Mouse (Mus musculus) G1E (cell line): ENCODE data around the gene Tcerg1l. TPM values are rescaled to one million over a fixed set of nuclear protein-coding genes. Genes with fewer than 3 reads are reported as not detected.

Source experiments
- ATAC-seq: 2 replicates; pipeline ENCODE4 v1.8.0; 2016; ENCODE audit warnings: mild to moderate bottlenecking; ENCODE audit not compliant: insufficient number of reproducible peaks, poor library complexity, low FRiP score, severe bottlenecking; ENCODE audit errors: extremely low read depth
- DNase-seq: peaks from one replicate; pipeline ENCODE4 v3.0.0; 2012; ENCODE audit warnings: low spot score
- H3K27me3 ChIP-seq: 2 replicates; pipeline ENCODE4 v1.6.1; 2012; ENCODE audit warnings: mild to moderate bottlenecking, low read length, inconsistent platforms; ENCODE audit not compliant: insufficient read depth
- H3K36me3 ChIP-seq: replicated peaks from 2 replicates; pipeline ENCODE3; 2012; ENCODE audit warnings: mild to moderate bottlenecking, inconsistent platforms
- H3K4me1 ChIP-seq: 2 replicates; pipeline ENCODE4 v1.6.1; 2012; ENCODE audit warnings: low read depth, low read length, inconsistent platforms, mixed read lengths; ENCODE audit not compliant: insufficient read depth
- H3K4me3 ChIP-seq: 2 replicates; pipeline ENCODE4 v1.5.1; 2012; ENCODE audit warnings: low read depth, mild to moderate bottlenecking, inconsistent platforms, low read length, moderate library complexity, mixed read lengths
- H3K9me3 ChIP-seq: replicated peaks from 2 replicates; pipeline ENCODE4 v1.6.1; 2012; ENCODE audit warnings: inconsistent platforms
- CTCF ChIP-seq: IDR thresholded peaks from 2 replicates; pipeline ENCODE4 v1.5.1; 2012; ENCODE audit warnings: low read depth, low read length, inconsistent platforms, mixed read lengths
- GATA1 ChIP-seq: IDR thresholded peaks from 2 replicates; pipeline ENCODE4 v1.6.1; 2012; ENCODE audit warnings: borderline replicate concordance, low read length, inconsistent platforms, mixed read lengths
- GATA2 ChIP-seq: IDR thresholded peaks from 2 replicates; pipeline ENCODE4 v1.6.1; 2012; ENCODE audit warnings: low read depth, low read length, inconsistent platforms, borderline replicate concordance
- POLR2AphosphoS5 ChIP-seq: IDR thresholded peaks from 2 replicates; pipeline ENCODE4 v1.6.1; 2012; ENCODE audit warnings: low read depth, low read length, inconsistent platforms; ENCODE audit not compliant: insufficient replicate concordance
- TAL1 ChIP-seq: conservative IDR thresholded peaks from 2 replicates; pipeline ENCODE4 v1.6.1; 2012; ENCODE audit warnings: low read depth, low read length, inconsistent platforms, mixed read lengths
- polyA plus RNA-seq: library from polyadenylated mRNA; stranded (reverse); fragments of >175 nt; gene quantifications from 2 replicates; pipeline ENCODE4 v1.2.3, GENCODE M21; 2012
- total RNA-seq, 2 experiments: library from RNA; stranded (forward) in 1 of 2; stranded (reverse) in 1 of 2; fragments of 200-1000 nt in 1 of 2; fragments of >200 nt in 1 of 2; fragmentation: Nextera tagmentation in 1 of 2; gene quantifications; 2 replicates each; pipeline ENCODE4 v1.2.3; 2014 to 2017

Gene Tcerg1l
- total and polyA plus RNA-seq, 3 experiments, result 0.11 TPM; not detected in 2

DNA sequence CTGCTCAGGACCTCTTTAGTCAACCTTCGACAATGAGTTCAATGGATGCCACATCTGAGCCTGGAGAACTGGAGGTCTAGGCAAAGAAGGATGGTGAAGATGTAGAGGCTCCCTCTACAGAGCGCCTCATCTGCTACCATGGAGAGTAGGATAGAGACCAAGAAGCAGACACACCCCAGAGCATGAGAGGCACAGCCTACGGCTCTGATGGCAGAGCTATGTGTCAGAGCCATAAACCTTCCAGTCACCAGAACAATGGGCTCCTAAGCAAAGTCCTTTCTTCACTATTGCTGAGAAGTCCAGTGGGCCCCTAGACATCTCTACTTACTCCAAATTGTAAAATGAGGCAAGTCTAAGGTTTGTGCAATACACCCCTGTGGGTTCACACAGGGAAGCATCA, 91.4 kb downstream of the Tcerg1l start:
- no peak overlapping the region for H3K4me3 ChIP-seq
- ATAC-seq (no peak), DNase-seq (no peak)
- H3K4me1 ChIP-seq, result no peaks in the 10 kb centered on the region
- TF ChIP-seq TAL1 (no peak), CTCF (no peak), POLR2AphosphoS5 (no peak), GATA1 (no peak), GATA2 (no peak)
- H3K27me3 ChIP-seq, result no peaks in the 10 kb centered on the region
- H3K36me3 ChIP-seq, result no peaks in the 10 kb centered on the region
- peaks cover 60% of the 10 kb centered on the region for H3K9me3 ChIP-seq

DNA sequence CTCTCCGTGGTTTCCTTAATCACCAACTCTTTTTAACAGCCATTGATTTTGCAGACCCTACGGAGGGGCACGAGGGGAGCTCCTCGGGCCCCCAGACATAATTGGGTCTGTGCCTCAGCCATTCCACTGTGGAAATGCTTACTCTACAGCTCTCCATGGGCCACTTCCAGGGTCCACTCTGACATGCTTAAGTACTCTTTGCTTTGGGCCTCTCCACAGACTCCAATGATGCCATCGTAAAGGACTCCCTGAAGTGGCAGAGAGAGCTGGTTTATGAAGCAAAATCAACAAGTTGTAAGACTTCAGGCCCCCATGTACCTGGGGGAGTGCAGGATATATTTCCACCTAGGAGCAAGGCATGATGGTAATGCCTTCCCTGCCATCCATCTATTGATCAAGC, 112.7 kb downstream of the Tcerg1l start:
- Histone ChIP-seq H3K27me3 (no peaks in the 10 kb centered on the region), H3K4me1 (no peaks in the 10 kb centered on the region), H3K36me3 (no peaks in the 10 kb centered on the region), H3K4me3 (no peak overlapping the region), H3K9me3 (peaks cover 73% of the 10 kb centered on the region)
- DNase-seq (no peak), ATAC-seq (no peak)
- TF ChIP-seq POLR2AphosphoS5 (no peak), GATA1 (no peak), CTCF (no peak), GATA2 (no peak), TAL1 (no peak)

DNA sequence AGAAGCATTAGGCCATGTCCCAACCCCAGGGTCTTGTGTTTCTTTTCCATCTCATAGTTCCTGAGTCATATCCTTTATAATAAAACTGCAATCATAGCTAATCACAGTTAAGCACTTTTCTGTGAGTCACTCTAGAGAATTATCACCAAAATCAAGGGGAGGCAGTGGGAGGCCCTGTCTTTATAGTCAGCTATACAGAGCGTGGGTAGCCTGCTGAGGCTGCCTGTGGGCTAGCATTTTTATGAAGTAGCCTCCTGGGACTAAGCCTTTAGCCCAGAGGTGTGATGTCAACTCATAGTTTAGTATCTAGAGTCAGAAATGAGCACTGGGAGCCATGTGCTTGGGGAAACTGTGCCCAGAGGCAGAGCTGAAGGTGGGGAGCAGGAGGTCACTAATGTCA, 122.3 kb downstream of the Tcerg1l start:
- Histone ChIP-seq H3K27me3 (no peaks in the 10 kb centered on the region), H3K4me3 (no peak overlapping the region), H3K36me3 (no peaks in the 10 kb centered on the region), H3K9me3 (peaks cover 74% of the 10 kb centered on the region), H3K4me1 (no peaks in the 10 kb centered on the region)
- no peak for TF ChIP-seq TAL1
- TF ChIP-seq POLR2AphosphoS5, result no peak
- no peak for TF ChIP-seq GATA2
- no peak for TF ChIP-seq CTCF
- no peak for TF ChIP-seq GATA1
- ATAC-seq (no peak), DNase-seq (no peak)

- ATAC-seq (no peak), DNase-seq (no peak)
These were observed 126.2 kb downstream of the Tcerg1l start for GRCm38 (mm10) chr7:138271328-138271727.

GRCm38 (mm10) chr7:138269386-138269785, 128.1 kb downstream of the Tcerg1l start:
- H3K36me3 ChIP-seq, result no peaks in the 10 kb centered on the region
- H3K27me3 ChIP-seq, result no peaks in the 10 kb centered on the region
- H3K4me3 ChIP-seq, result no peak overlapping the region
- ATAC-seq, result no peak
- no peak for DNase-seq
- TF ChIP-seq TAL1 (no peak), GATA2 (no peak), GATA1 (no peak), POLR2AphosphoS5 (no peak), CTCF (no peak)
- no peaks in the 10 kb centered on the region for H3K4me1 ChIP-seq
- H3K9me3 ChIP-seq, result peaks cover 69% of the 10 kb centered on the region

More at GRCm38 (mm10) chr7:138271328-138271727, 126.2 kb downstream of the Tcerg1l start:
- TF ChIP-seq POLR2AphosphoS5 (no peak), TAL1 (no peak), GATA1 (no peak), GATA2 (no peak), CTCF (no peak)
- no peaks in the 10 kb centered on the region for H3K36me3 ChIP-seq
- no peaks in the 10 kb centered on the region for H3K4me1 ChIP-seq
- H3K9me3 ChIP-seq, result peaks cover 85% of the 10 kb centered on the region
- no peak overlapping the region for H3K4me3 ChIP-seq
- no peaks in the 10 kb centered on the region for H3K27me3 ChIP-seq

- Histone ChIP-seq H3K36me3 (no peaks in the 10 kb centered on the region), H3K4me1 (no peaks in the 10 kb centered on the region), H3K4me3 (no peak overlapping the region), H3K9me3 (peaks cover 57% of the 10 kb centered on the region), H3K27me3 (no peaks in the 10 kb centered on the region)
- TF ChIP-seq GATA2 (no peak), GATA1 (no peak), TAL1 (no peak), CTCF (no peak)
- no peak for ATAC-seq
- DNase-seq, result no peak
These were observed 129.4 kb downstream of the Tcerg1l start for GRCm38 (mm10) chr7:138267976-138268646.
